In the genomic region with DNA sequence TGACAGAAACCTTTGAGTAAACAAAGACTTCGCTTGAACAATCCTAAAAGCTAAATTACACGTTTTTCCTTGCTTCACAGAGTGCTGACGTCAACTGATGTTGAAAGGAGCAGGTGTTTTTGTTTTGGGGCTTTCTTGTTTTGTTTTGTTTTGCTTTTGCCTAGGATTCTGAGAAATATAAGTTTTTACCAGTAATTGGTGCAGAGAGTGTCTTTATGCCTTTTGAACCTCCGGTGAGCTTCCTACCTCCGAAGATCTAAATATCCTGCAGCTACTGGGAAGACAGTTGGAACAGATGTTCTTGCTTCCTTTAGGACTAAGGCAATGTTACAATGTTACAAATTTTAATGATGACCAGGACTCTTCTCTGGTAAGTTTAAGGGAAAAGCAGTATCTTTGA, we compare ENCODE assay signal across 10 mouse cellular contexts. TPM values are rescaled to one million over a fixed set of nuclear protein-coding genes. Genes with fewer than 3 reads are reported as not detected.
DNase-seq lines count a peak whose midpoint lies in the region; ATAC-seq and TF ChIP-seq lines count a peak whose summit lies in the region.
"Had no signal": no experiment of that assay in that cellular context is flagged by ENCODE, and none has a peak within 500 bp of the region (broad histone marks: within the 10 kb centered on the region; RNA-seq: fewer than 3 reads in every experiment).

TSS of gene Mpzl2 (plus strand) at position 301 of the 400 bp plus-strand sequence.

- no peak for TF ChIP-seq CTCF in intestine, postnatal 0 days (IDR thresholded peaks at IDR 0.05; ENCODE audit: low read depth)

- H3K27ac ChIP-seq in heart, embryonic 15.5 days: no peak within 1 kb of the TSS
- H3K27ac ChIP-seq in neural tube, embryonic 13.5 days (replicated peaks): no peak within 1 kb of the TSS
- H3K27ac ChIP-seq in intestine, postnatal 0 days (ENCODE audit: low read depth, low read length): no peak within 1 kb of the TSS
- H3K27ac ChIP-seq in stomach, embryonic 15.5 days: peak within 1 kb of the TSS; percentile 40

- H3K27me3 ChIP-seq in heart, embryonic 15.5 days: peaks cover 66% of the 10 kb centered on the region
- peaks cover 71% of the 10 kb centered on the region for H3K27me3 ChIP-seq in neural tube, embryonic 13.5 days
- no peaks in the 10 kb centered on the region for H3K27me3 ChIP-seq in intestine, postnatal 0 days (replicated peaks; ENCODE audit: control insufficient read depth, insufficient read depth, low read length)
- H3K27me3 ChIP-seq in stomach, embryonic 15.5 days (replicated peaks): peaks cover 23% of the 10 kb centered on the region

- no peak within 1 kb of the TSS; the same call in 1 of the 2 replicates for H3K4me3 ChIP-seq in heart, embryonic 15.5 days
- no peak within 1 kb of the TSS for H3K4me3 ChIP-seq in neural tube, embryonic 13.5 days
- peak within 1 kb of the TSS; percentile 18; the same call in 1 of the 2 replicates for H3K4me3 ChIP-seq in intestine, postnatal 0 days (ENCODE audit: low read depth, low read length)
- no peak within 1 kb of the TSS for H3K4me3 ChIP-seq in stomach, embryonic 15.5 days (replicated peaks)

- peak within 1 kb of the TSS; percentile 30; the same call in 1 of the 2 replicates for H3K4me2 ChIP-seq in heart, embryonic 15.5 days
- H3K4me2 ChIP-seq in neural tube, embryonic 13.5 days: peak within 1 kb of the TSS; percentile 21; the same call in 1 of the 2 replicates
- H3K4me2 ChIP-seq in intestine, postnatal 0 days (replicated peaks; ENCODE audit: low read depth): peak within 1 kb of the TSS; percentile 57
- H3K4me2 ChIP-seq in stomach, embryonic 15.5 days: peak within 1 kb of the TSS; percentile 42

- no peak for DNase-seq in heart, adult 8-10 months (ENCODE audit: low spot score)
- DNase-seq in neural tube, embryonic 10.5 days (ENCODE audit: extremely low spot score, low spot score): no peak
- no peak for DNase-seq in right cerebral cortex, postnatal 10 days (ENCODE audit: low spot score in 2 of 2)
- DNase-seq in spleen, adult 18-20 months: no peak
- DNase-seq: gastrocnemius, postnatal 36 days had no signal

- H3K9me3 ChIP-seq in heart, embryonic 15.5 days (replicated peaks): no peaks in the 10 kb centered on the region
- no peaks in the 10 kb centered on the region for H3K9me3 ChIP-seq in neural tube, embryonic 13.5 days
- no peaks in the 10 kb centered on the region for H3K9me3 ChIP-seq in intestine, postnatal 0 days (ENCODE audit: control insufficient read depth)
- no peaks in the 10 kb centered on the region for H3K9me3 ChIP-seq in stomach, embryonic 15.5 days

- 50% methylated on average over 5 of the region's 5 CpGs for WGBS in heart, embryonic 15.5 days
- WGBS in neural tube, embryonic 13.5 days: 68% methylated on average over 5 of the region's 5 CpGs
- 50% methylated on average over 5 of the region's 5 CpGs for WGBS in intestine, postnatal 0 days
- 52% methylated on average over 5 of the region's 5 CpGs for WGBS in stomach, embryonic 15.5 days

- peaks cover 19% of the 10 kb centered on the region for H3K4me1 ChIP-seq in heart, embryonic 15.5 days (replicated peaks)
- peaks cover 10% of the 10 kb centered on the region; the same call in 1 of the 2 replicates for H3K4me1 ChIP-seq in neural tube, embryonic 13.5 days (replicated peaks)
- H3K4me1 ChIP-seq in intestine, postnatal 0 days (replicated peaks; ENCODE audit: control insufficient read depth, insufficient read depth, low read length): 0 out of 2 replicates have a peak, but pooled peaks cover 6% of the 10 kb centered on the region
- H3K4me1 ChIP-seq in stomach, embryonic 15.5 days: peaks cover 9% of the 10 kb centered on the region; the same call in 1 of the 2 replicates

- no peak within 1 kb of the TSS for H3K9ac ChIP-seq in heart, embryonic 15.5 days
- H3K9ac ChIP-seq in neural tube, embryonic 13.5 days: no peak within 1 kb of the TSS
- H3K9ac ChIP-seq in intestine, postnatal 0 days (ENCODE audit: low read depth, low read length): no peak within 1 kb of the TSS
- no peak within 1 kb of the TSS for H3K9ac ChIP-seq in stomach, embryonic 15.5 days

- no peaks in the 10 kb centered on the region for H3K36me3 ChIP-seq in heart, embryonic 15.5 days
- H3K36me3 ChIP-seq in neural tube, embryonic 13.5 days: no peaks in the 10 kb centered on the region
- H3K36me3 ChIP-seq in intestine, postnatal 0 days (ENCODE audit: control insufficient read depth, insufficient read depth): no peaks in the 10 kb centered on the region
- no peaks in the 10 kb centered on the region for H3K36me3 ChIP-seq in stomach, embryonic 15.5 days

- ATAC-seq in heart, embryonic 15.5 days (replicated peaks; ENCODE audit: insufficient number of reproducible peaks, insufficient read depth, low FRiP score, low read depth): no peak
- no peak for ATAC-seq in neural tube, embryonic 13.5 days (ENCODE audit: low read depth)
- no peak for ATAC-seq in intestine, postnatal 0 days
- ATAC-seq in stomach, embryonic 15.5 days (ENCODE audit: insufficient read depth, low FRiP score, low read depth): no peak

RNA-seq across cellular contexts. Expression of gene Mpzl2, which starts in this region (rescaled TPM):
- polyA plus RNA-seq in heart, embryonic 15.5 days (2015; fragmentation: Nextera tagmentation; extraction: Ambion mirVana): 1.1 and 7.4 TPM in 2 replicates
- total RNA-seq in heart, adult 8-10 months (2022): 1 to 10 TPM in 1 of 4 experiments, under 1 TPM in 3; 0.50 to 1.5 (median 0.88) TPM
- 0.59 and 1.3 TPM in 2 replicates for polyA plus RNA-seq in neural tube, embryonic 13.5 days (2015; fragmentation: Nextera tagmentation; extraction: Ambion mirVana)
- polyA plus RNA-seq in intestine, postnatal 0 days (2015; fragmentation: Nextera tagmentation; extraction: Ambion mirVana): 9.1 and 11.0 TPM in 2 replicates
- 31.4 and 32.8 TPM in 2 replicates for polyA plus RNA-seq in stomach, embryonic 15.5 days (2015; fragmentation: Nextera tagmentation; extraction: Ambion mirVana)
- polyA plus RNA-seq: neural tube, embryonic 14.5 days had no signal
